Mouse (Mus musculus) MEL (cell line): ENCODE measurements at regions not wholly inside any gene's neighbourhood (a gene's known extent, or its start where the extent isn't known, plus 50 kb on each side); places are given as distances from the start of the nearest gene placed in this dataset.

Experiments
- DNase-seq: peaks from one replicate; pipeline ENCODE4 v3.0.0; 2011; ENCODE audit warnings: low read depth, low spot score
- H3K27ac ChIP-seq: 2 replicates; pipeline ENCODE4 v1.5.1; 2012; ENCODE audit warnings: low read depth, mild to moderate bottlenecking, control low read depth, low read length, moderate library complexity; ENCODE audit not compliant: control insufficient read depth
- H3K27me3 ChIP-seq, 2 experiments: fragments of 150-350 bp in 1 of 2; sonication (generic) in 1 of 2; 2 replicates each; pipeline ENCODE4 v1.6.1; 2012; ENCODE audit warnings: low read length in 2 of 2, mild to moderate bottlenecking in 2 of 2, improper control_type of control experiment in 1 of 2, moderate library complexity in 1 of 2; ENCODE audit not compliant: insufficient read depth in 2 of 2, control insufficient read depth in 1 of 2
- H3K36me3 ChIP-seq, 2 experiments: 2 replicates each; pipeline ENCODE4 v1.6.1; 2012 to 2014; ENCODE audit warnings: low read length in 2 of 2, improper control_type of control experiment in 1 of 2, inconsistent platforms in 1 of 2, mild to moderate bottlenecking in 1 of 2; ENCODE audit not compliant: insufficient read depth in 2 of 2, control insufficient read depth in 1 of 2
- H3K4me1 ChIP-seq, 2 experiments: fragments of 150-350 bp in 1 of 2; sonication (generic) in 1 of 2; 2 replicates each; pipeline ENCODE4 v1.6.1; 2012; ENCODE audit warnings: low read length in 2 of 2, improper control_type of control experiment in 1 of 2, mild to moderate bottlenecking in 1 of 2; ENCODE audit not compliant: insufficient read depth in 2 of 2, control insufficient read depth in 1 of 2
- H3K4me3 ChIP-seq, 2 experiments: fragments of 150-350 bp in 1 of 2; sonication (generic) in 1 of 2; 2 replicates each; pipeline ENCODE4 v1.5.1; 2012; ENCODE audit warnings: low read depth in 2 of 2, low read length in 2 of 2, mild to moderate bottlenecking in 2 of 2, moderate library complexity in 2 of 2, control low read depth in 1 of 2, improper control_type of control experiment in 1 of 2; ENCODE audit not compliant: control insufficient read depth in 1 of 2, insufficient read depth in 1 of 2
- H3K79me2 ChIP-seq: 2 replicates; pipeline ENCODE4 v1.6.1; 2012; ENCODE audit warnings: mild to moderate bottlenecking, low read length, moderate library complexity; ENCODE audit not compliant: control insufficient read depth, poor library complexity, insufficient read depth
- H3K9ac ChIP-seq: 2 replicates; pipeline ENCODE4 v1.6.1; 2012; ENCODE audit warnings: low read depth, mild to moderate bottlenecking, control low read depth, low read length, moderate library complexity; ENCODE audit not compliant: control insufficient read depth, poor library complexity, severe bottlenecking
- H3K9me3 ChIP-seq: fragments of 150-350 bp; sonication (generic); replicated peaks from 2 replicates; pipeline ENCODE4 v1.6.1; 2012; ENCODE audit warnings: mild to moderate bottlenecking, low read length, improper control_type of control experiment, moderate library complexity; ENCODE audit not compliant: insufficient read depth
- BHLHE40 ChIP-seq: IDR thresholded peaks from 2 replicates; pipeline ENCODE4 v1.6.1; 2012; ENCODE audit warnings: low read depth, mild to moderate bottlenecking, inconsistent platforms, low read length, improper control_type of control experiment, borderline replicate concordance
- CHD1 ChIP-seq: IDR thresholded peaks from 2 replicates; pipeline ENCODE4 v1.6.1; 2012; ENCODE audit warnings: low read depth, mild to moderate bottlenecking, inconsistent platforms, low read length, improper control_type of control experiment
- CHD2 ChIP-seq: IDR thresholded peaks from 2 replicates; pipeline ENCODE4 v1.6.1; 2011; ENCODE audit warnings: low read length, improper control_type of control experiment
- E2F4 ChIP-seq: IDR thresholded peaks from 2 replicates; pipeline ENCODE4 v1.6.1; 2011; ENCODE audit warnings: low read depth, low read length, improper control_type of control experiment, borderline replicate concordance
- ELF1 ChIP-seq: IDR thresholded peaks from 2 replicates; pipeline ENCODE4 v1.6.1; 2014; ENCODE audit warnings: low read depth, mild to moderate bottlenecking, inconsistent platforms, low read length, improper control_type of control experiment, moderate library complexity
- ETS1 ChIP-seq: IDR thresholded peaks from 2 replicates; pipeline ENCODE4 v1.6.1; 2012; ENCODE audit warnings: low read depth, mild to moderate bottlenecking, inconsistent platforms, low read length, improper control_type of control experiment, moderate library complexity
- GABPA ChIP-seq: IDR thresholded peaks from 2 replicates; pipeline ENCODE4 v1.6.1; 2012; ENCODE audit warnings: low read depth, mild to moderate bottlenecking, inconsistent platforms, low read length, improper control_type of control experiment, moderate library complexity
- HCFC1 ChIP-seq: IDR thresholded peaks from 2 replicates; pipeline ENCODE4 v1.6.1; 2012; ENCODE audit warnings: low read depth, mild to moderate bottlenecking, inconsistent platforms, low read length, improper control_type of control experiment, moderate library complexity
- KAT2A ChIP-seq: conservative IDR thresholded peaks from 2 replicates; pipeline ENCODE4 v1.6.1; 2012; ENCODE audit warnings: low read depth, low read length, improper control_type of control experiment, inconsistent platforms
- MAFK ChIP-seq: IDR thresholded peaks from 2 replicates; pipeline ENCODE4 v1.6.1; 2011; ENCODE audit warnings: low read depth, mild to moderate bottlenecking, low read length, improper control_type of control experiment, borderline replicate concordance
- MAZ ChIP-seq: IDR thresholded peaks from 2 replicates; pipeline ENCODE4 v1.6.1; 2012; ENCODE audit warnings: low read depth, mild to moderate bottlenecking, inconsistent platforms, low read length, improper control_type of control experiment
- MXI1 ChIP-seq: IDR thresholded peaks from 2 replicates; pipeline ENCODE4 v1.6.1; 2011; ENCODE audit warnings: mild to moderate bottlenecking, low read depth, low read length, improper control_type of control experiment
- MYC ChIP-seq: IDR thresholded peaks from 2 replicates; pipeline ENCODE4 v1.6.1; 2011; ENCODE audit warnings: low read depth, mild to moderate bottlenecking, low read length, improper control_type of control experiment, moderate library complexity
- NELFE ChIP-seq: IDR thresholded peaks from 2 replicates; pipeline ENCODE4 v1.6.1; 2011; ENCODE audit warnings: low read depth, low read length, improper control_type of control experiment
- NRF1 ChIP-seq: IDR thresholded peaks from 2 replicates; pipeline ENCODE4 v1.6.1; 2014; ENCODE audit warnings: low read depth, mild to moderate bottlenecking, inconsistent platforms, low read length, improper control_type of control experiment, moderate library complexity; ENCODE audit not compliant: poor library complexity, insufficient read depth, severe bottlenecking
- POLR2AphosphoS5 ChIP-seq: IDR thresholded peaks from 2 replicates; pipeline ENCODE4 v1.6.1; 2012; ENCODE audit warnings: low read depth, borderline replicate concordance, mild to moderate bottlenecking, inconsistent platforms, low read length, moderate library complexity, mixed read lengths
- RAD21 ChIP-seq: IDR thresholded peaks from 2 replicates; pipeline ENCODE4 v1.6.1; 2011; ENCODE audit warnings: mild to moderate bottlenecking, low read depth, low read length, improper control_type of control experiment
- RCOR1 ChIP-seq: IDR thresholded peaks from 2 replicates; pipeline ENCODE4 v1.6.1; 2012; ENCODE audit warnings: low read depth, mild to moderate bottlenecking, inconsistent platforms, low read length, improper control_type of control experiment
- SIN3A ChIP-seq: IDR thresholded peaks from 2 replicates; pipeline ENCODE4 v1.6.1; 2012; ENCODE audit warnings: low read length, improper control_type of control experiment, inconsistent platforms
- TBP ChIP-seq: IDR thresholded peaks from 2 replicates; pipeline ENCODE4 v1.8.0; 2011; ENCODE audit warnings: low read depth, low read length, improper control_type of control experiment
- TCF12 ChIP-seq: IDR thresholded peaks from 2 replicates; pipeline ENCODE4 v1.6.1; 2014; ENCODE audit warnings: low read depth, mild to moderate bottlenecking, inconsistent platforms, low read length, improper control_type of control experiment, moderate library complexity
- UBTF ChIP-seq: IDR thresholded peaks from 2 replicates; pipeline ENCODE4 v1.6.1; 2012; ENCODE audit warnings: low read depth, mild to moderate bottlenecking, inconsistent platforms, low read length, improper control_type of control experiment, moderate library complexity, borderline replicate concordance; ENCODE audit not compliant: insufficient read depth
- USF1 ChIP-seq: IDR thresholded peaks from 2 replicates; pipeline ENCODE4 v1.6.1; 2014; ENCODE audit warnings: low read depth, mild to moderate bottlenecking, inconsistent platforms, low read length, improper control_type of control experiment, moderate library complexity
- USF2 ChIP-seq, 2 experiments: IDR thresholded peaks; 2 replicates each; pipeline ENCODE4 v1.6.1; 2011 to 2012; ENCODE audit warnings: improper control_type of control experiment in 2 of 2, low read length in 2 of 2, borderline replicate concordance in 1 of 2, inconsistent platforms in 1 of 2, low read depth in 1 of 2, mild to moderate bottlenecking in 1 of 2; ENCODE audit not compliant: insufficient read depth in 1 of 2
- ZC3H11A ChIP-seq: IDR thresholded peaks from 2 replicates; pipeline ENCODE4 v1.6.1; 2012; ENCODE audit warnings: low read depth, mild to moderate bottlenecking, inconsistent platforms, low read length, improper control_type of control experiment
- ZMIZ1 ChIP-seq: IDR thresholded peaks from 2 replicates; pipeline ENCODE4 v1.6.1; 2012; ENCODE audit warnings: low read depth, mild to moderate bottlenecking, inconsistent platforms, low read length, improper control_type of control experiment, moderate library complexity

DNA sequence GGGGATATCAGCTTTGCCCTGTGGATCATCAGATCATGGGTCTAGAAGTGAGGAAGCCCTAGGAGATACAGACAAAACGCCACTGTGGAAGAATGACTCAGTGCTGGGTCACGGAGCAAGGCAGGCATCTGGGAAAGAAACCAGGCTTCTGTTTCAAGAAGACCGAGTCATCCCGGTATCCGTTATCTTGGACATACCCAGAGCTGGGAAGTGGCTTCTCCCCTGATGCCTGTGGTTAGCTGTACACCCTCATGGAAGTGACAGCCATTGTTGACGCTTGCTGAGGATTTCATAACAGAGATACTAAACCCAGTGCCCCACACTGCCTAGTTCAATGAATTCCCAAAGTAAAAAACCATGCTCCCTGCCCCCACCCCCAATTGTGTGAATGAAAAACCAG, 171.6 kb upstream of the Dkk2 start:
- Histone ChIP-seq H3K27ac (no peak overlapping the region), H3K79me2 (no peaks in the 10 kb centered on the region), H3K9ac (no peak overlapping the region), H3K36me3 (no peaks in the 10 kb centered on the region), H3K9me3 (no peaks in the 10 kb centered on the region), H3K4me3 (no peak overlapping the region), H3K27me3 (no peaks in the 10 kb centered on the region), H3K4me1 (no peaks in the 10 kb centered on the region)
- TF ChIP-seq POLR2AphosphoS5: no peak
- no peak for TF ChIP-seq MXI1
- TF ChIP-seq RAD21: no peak
- TF ChIP-seq NELFE: no peak
- no peak for TF ChIP-seq TBP
- TF ChIP-seq ELF1: no peak
- TF ChIP-seq USF2 (IDR thresholded peaks at IDR 0.05; ENCODE audit: borderline replicate concordance in 1 of 2, insufficient read depth in 1 of 2, low read depth in 1 of 2, low read length in 2 of 2): no peak
- TF ChIP-seq ETS1: no peak
- no peak for TF ChIP-seq GABPA
- no peak for TF ChIP-seq NRF1
- TF ChIP-seq RCOR1: no peak
- TF ChIP-seq TCF12: no peak
- no peak for TF ChIP-seq MAFK
- no peak for TF ChIP-seq BHLHE40
- TF ChIP-seq KAT2A: no peak
- no peak for TF ChIP-seq UBTF
- no peak for TF ChIP-seq CHD2
- TF ChIP-seq SIN3A: no peak
- no peak for TF ChIP-seq CHD1
- DNase-seq: no peak

- TF ChIP-seq MAFK (no peak), E2F4 (no peak), MAZ (no peak), MYC (no peak), HCFC1 (no peak), KAT2A (no peak), ETS1 (no peak), GABPA (no peak), ZC3H11A (no peak), POLR2AphosphoS5 (no peak), ZMIZ1 (no peak), USF1 (no peak)
- Histone ChIP-seq H3K27ac (no peak overlapping the region), H3K79me2 (no peaks in the 10 kb centered on the region), H3K36me3 (no peaks in the 10 kb centered on the region), H3K9me3 (no peaks in the 10 kb centered on the region), H3K27me3 (no peaks in the 10 kb centered on the region), H3K4me1 (no peaks in the 10 kb centered on the region), H3K9ac (no peak overlapping the region), H3K4me3 (no peak overlapping the region)
- DNase-seq: no peak
Measured at GRCm38 (mm10) chr3:131914372-131914771, 170.7 kb upstream of the Dkk2 start.
